Mouse (Mus musculus) heart, adult 18-20 months (tissue): ENCODE results near the gene Sgpp2. TPM values are rescaled to one million over a fixed set of nuclear protein-coding genes. Genes with fewer than 3 reads are reported as not detected.
A peak's percentile ranks its signal among the peaks of the same experiment; 100 is the strongest.

ENCODE experiments used
- DNase-seq, 2 experiments: peaks; one replicate each; pipeline ENCODE4 v3.0.0; 2021 to 2022; ENCODE audit warnings: mixed read lengths in 1 of 2
- total RNA-seq, 2 experiments: library from RNA; stranded (reverse); gene quantifications; 2 replicates each; pipeline ENCODE4 v1.2.3; 2021

Gene Sgpp2
- total RNA-seq, 2 experiments from 2014 or later = 0.05 TPM; not detected in 1

DNA sequence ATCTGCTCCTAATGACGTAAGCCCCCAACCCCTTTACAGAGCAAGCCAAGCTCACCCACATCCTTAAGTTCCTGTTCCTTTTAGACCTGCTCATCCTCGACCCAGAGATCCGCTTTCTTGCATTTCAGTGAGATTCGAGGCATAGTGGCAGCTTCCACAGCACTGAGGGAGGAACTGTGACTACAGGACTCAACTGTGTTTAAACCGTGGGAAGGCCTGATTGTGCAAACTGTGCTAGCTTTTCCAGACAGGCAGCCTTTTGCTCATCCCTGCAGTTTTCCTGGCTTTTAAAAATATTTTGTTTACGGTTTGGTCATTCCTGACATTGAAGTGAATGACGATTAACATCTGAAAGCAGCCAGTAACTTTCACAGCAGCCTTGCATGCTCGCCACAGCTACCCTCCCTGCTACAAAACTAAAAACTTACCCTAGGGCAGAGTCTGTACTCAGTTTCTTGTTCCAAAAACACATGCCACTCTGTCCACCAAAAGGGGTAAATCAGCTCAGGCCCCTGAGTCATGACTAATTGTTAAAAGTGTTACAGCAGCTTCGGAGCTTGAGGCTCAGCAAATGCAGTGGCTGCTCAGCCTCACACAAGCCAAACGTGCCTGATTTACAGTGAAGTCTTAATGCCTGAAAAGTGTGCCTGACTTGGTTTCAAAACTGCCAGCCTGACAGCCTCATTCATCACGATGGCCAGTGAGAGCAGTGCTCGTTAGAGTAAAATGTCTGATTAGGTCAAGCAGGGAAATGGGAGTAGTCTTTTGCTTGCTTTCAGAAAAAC is 141.1 kb downstream of the Sgpp2 start:
- DNase-seq = no peak

DNA sequence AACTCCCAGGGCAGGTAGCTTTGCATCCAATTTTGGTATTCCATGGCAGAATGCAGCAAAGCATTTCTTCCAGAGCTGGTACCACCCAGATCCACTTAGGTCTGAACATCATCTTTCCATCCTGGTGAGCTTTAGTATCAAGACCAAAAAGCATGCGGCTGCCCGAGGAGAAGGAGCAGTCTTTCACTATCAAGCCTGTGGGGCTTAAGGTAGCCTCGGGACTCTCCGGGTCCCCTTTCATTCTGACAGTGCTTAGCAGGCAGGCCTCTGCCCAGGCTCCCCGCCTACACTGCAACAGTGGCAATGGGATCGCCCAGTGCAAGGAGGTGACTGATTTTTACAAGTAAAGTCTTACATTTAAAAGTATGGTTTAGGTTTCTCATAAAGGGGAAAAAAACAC is 142.4 kb downstream of the Sgpp2 start:
- no peak for DNase-seq

DNA sequence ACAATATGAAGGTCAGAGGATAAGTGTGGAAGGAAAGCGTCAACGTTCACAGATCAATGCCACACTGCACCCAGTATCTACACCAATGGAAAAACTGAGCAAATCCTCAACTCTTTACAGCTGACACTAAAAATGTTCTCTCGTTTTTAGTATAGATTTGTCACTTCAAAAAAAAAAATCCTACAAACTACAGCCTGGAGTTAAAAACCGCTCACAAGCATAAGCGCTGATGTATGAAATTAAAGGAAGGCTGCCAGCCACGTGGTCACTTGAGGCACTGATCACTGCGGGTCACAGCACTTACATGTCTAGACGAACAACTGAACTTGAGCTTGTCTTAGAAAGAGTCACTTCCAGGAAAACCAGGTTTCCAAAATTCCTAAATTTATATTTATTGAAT is 143.7 kb downstream of the Sgpp2 start:
- no peak for DNase-seq

DNA sequence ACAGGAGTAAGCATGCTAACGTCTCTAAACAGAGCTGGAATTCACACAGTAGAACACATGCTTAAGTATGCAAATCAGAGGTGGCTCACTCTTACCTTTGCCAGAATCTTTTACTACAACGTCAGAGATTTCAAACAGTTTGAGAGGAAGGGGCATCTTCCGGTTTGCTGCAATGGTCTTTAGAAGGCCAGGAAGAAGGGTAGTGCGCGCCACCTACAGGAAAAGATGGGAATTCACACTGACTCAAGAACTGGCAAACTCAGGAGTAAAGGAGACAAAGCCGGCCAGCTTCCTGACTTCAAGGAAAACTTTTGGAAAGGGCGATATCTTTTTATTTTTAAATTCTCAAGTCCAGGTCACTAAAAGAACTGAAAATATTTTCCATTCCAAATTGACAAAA is 144.5 kb downstream of the Sgpp2 start:
- DNase-seq = peak; percentile 8 to 45

Other genes with a start within 250 kb of the Sgpp2 start
- gene Pax3, start 113.2 kb upstream of the Sgpp2 start, total RNA-seq = not detected
- 10 to 100 TPM; 47.8 to 51.2 TPM for gene Farsb, start 178.6 kb downstream of the Sgpp2 start, total RNA-seq
- under 1 TPM in 1 of 2 experiments, not detected in 1; 0.69 TPM for gene Mogat1, start 200.6 kb downstream of the Sgpp2 start, total RNA-seq
- gene BC035947, start 201.8 kb downstream of the Sgpp2 start, total RNA-seq = not detected